Mouse (Mus musculus) adrenal gland, postnatal 25 days (tissue): Measurements from ENCODE around the gene Prrt1. TPM values are rescaled to one million over a fixed set of nuclear protein-coding genes. Genes with fewer than 3 reads are reported as not detected.

Experiments used
- DNase-seq: peaks from one replicate; pipeline ENCODE4 v3.0.0; 2021; ENCODE audit warnings: mixed read lengths
- total RNA-seq: library from RNA; stranded (reverse); gene quantifications from 2 replicates; pipeline ENCODE4 v1.2.3, GENCODE M21; 2021

Prrt1 gene
- total RNA-seq, 1 experiment from 2014 or later = 13.5 TPM

DNA sequence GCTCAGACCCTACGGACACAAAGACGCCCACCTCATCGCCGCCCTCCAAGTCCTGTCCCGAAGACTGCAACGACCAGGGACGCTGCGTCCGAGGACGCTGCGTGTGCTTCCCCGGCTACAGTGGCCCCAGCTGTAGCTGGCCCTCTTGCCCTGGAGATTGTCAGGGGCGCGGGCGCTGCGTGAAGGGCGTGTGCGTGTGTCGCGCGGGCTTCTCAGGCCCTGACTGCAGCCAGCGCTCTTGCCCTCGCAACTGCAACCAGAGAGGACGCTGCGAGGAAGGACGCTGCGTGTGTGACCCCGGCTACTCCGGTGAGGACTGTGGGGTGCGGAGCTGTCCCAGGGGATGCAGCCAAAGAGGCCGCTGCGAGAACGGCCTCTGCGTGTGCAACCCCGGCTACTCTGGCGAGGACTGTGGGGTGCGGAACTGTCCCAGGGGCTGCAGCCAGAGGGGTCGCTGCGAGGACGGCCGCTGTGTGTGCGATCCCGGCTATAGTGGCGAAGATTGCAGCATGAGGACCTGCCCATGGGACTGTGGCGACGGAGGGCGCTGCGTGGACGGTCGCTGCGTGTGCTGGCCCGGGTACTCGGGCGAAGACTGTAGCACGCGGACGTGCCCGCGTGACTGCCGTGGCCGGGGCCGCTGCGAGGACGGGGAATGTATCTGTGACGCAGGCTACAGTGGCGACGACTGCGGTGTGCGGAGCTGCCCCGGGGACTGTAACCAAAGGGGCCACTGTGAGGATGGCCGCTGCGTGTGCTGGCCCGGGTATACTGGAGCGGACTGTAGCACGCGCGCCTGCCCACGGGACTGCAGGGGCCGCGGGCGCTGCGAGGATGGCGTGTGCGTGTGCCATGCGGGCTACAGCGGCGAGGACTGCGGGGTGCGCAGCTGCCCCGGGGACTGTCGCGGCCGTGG, 42.1 kb downstream of the Prrt1 start:
- DNase-seq = no peak

DNA sequence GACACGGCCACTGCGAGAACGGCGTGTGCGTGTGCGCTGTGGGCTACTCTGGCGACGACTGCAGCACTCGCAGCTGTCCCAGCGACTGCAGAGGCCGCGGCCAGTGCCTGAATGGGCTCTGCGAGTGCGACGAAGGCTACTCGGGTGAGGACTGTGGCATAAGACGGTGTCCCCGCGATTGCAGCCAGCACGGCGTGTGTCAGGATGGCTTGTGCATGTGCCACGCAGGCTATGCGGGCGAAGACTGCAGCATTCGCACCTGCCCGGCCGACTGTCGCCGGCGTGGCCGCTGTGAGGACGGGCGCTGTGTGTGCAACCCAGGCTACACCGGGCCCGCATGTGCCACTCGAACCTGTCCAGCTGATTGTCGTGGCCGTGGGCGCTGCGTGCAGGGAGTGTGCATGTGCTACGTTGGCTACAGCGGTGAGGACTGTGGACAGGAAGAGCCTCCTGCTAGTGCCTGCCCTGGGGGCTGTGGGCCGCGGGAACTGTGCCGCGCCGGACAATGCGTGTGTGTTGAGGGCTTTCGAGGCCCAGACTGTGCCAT, 43.0 kb downstream of the Prrt1 start:
- no peak for DNase-seq

DNA sequence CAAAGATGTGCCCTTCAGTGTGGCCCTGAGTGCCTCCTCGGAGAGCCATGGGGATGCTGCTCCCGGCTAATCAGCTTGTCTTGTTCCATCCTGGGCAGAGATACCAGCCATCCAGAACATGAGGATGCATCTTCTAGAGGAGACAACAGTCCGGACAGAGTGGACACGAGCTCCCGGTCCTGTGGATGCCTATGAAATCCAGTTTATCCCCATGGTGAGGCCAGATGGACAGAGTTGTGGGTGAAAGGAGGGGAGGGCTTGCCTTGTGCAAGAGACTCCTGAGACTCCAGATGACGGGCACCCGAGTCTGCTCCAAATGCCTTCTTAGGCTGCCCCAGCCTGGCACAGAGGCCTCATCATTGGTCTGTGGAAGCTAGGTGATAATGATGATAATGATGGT, 43.8 kb downstream of the Prrt1 start:
- DNase-seq = no peak

- no peak for DNase-seq
Observed at GRCm38 (mm10) chr17:34674524-34675204, 45.3 kb downstream of the Prrt1 start.

GRCm38 (mm10) chr17:34675205-34676092, 46.1 kb downstream of the Prrt1 start:
- DNase-seq = no peak

- DNase-seq = no peak
Observed at GRCm38 (mm10) chr17:34676093-34676460, 46.7 kb downstream of the Prrt1 start.

GRCm38 (mm10) chr17:34676671-34677070, 47.3 kb downstream of the Prrt1 start:
- no peak for DNase-seq

DNA sequence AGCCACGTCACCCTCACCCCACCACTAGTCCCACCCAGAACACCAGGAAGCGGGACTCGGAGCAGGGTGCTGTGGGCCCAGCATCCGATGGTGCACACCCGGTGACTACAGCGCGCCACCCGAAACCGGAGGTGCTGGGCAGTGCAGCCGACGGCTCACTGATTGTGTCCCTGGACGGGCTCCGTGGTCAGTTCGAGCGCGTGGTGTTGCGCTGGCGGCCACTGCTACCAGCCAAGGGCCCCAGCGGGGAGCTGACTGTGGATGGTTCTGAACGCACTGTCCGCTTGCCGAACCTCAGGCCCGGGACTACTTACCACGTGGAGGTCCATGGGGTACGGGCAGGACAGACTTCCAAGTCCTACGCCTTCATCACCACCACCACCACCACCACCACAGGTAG, 50.9 kb downstream of the Prrt1 start:
- DNase-seq = no peak

DNA sequence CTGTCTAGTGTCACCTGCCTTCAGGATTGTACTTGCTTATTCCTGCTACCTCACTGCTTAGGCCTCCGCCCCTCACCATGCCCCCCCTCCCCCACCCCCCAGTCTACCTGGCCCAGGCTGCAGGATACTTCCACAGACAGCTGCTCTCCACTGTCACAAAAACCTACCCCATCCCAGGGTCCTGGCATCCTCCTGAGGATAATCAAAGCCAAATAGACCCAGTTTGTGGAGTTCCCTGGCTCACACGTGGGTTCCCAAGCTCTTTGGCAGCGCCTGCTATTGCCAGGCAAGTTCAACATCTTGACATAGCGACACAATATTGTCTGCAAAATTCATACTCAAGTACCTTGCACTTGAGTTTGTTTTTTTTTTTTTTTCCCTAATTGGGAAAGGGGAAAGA, 51.3 kb downstream of the Prrt1 start:
- DNase-seq = no peak

- peak; percentile 71 for DNase-seq
Observed at GRCm38 (mm10) chr17:34681132-34681571, 51.8 kb downstream of the Prrt1 start.

DNA sequence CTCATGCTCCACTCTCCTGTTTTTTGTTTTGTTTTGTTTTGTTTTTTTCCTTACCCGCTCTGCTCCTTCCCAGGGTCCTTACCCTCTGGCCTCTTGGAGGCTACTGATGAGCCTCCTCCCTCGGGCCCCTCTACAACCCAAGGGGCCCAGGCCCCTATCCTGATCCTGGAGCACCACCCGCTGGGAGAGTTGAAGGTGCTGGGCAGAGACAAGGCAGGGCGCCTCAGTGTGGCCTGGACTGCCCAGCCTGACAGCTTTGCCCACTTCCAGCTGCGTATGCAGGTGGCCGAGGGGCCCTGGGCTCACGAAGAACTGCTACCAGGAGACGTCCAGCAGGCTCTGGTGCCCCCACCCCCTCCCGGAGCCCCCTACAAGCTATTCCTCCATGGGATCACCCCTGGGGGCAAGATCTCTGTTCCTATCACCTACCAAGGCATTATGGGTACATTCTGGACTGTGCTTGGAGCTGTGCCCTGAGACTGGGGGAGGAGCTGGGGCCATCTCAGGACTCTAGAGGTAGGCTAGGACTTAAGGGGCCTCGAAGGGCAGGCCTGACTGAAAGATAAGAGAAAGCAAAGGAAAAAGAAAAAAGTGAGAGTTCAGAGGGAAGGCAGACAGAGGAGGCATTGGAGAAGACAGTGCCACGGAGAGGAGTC, 52.7 kb downstream of the Prrt1 start:
- DNase-seq = no peak

Other genes starting within 250 kb of the Prrt1 start
- 1.7 and 3.4 TPM in 2 replicates for gene BC051142, start 230.7 kb upstream of the Prrt1 start, total RNA-seq
- gene Btnl4, start 152.2 kb upstream of the Prrt1 start, total RNA-seq = not detected in 2 replicates
- not detected in 2 replicates for gene Btnl6, start 112.2 kb upstream of the Prrt1 start, total RNA-seq
- 27.8 and 29.5 TPM in 2 replicates for gene Notch4, start 65.3 kb upstream of the Prrt1 start, total RNA-seq
- gene Gpsm3, start 39.7 kb upstream of the Prrt1 start, total RNA-seq = 4.6 and 4.9 TPM in 2 replicates
- gene Pbx2, start 38.3 kb upstream of the Prrt1 start, total RNA-seq = 36.4 and 51.6 TPM in 2 replicates
- 0.57 and 1.5 TPM in 2 replicates for gene Ager, start 31.7 kb upstream of the Prrt1 start, total RNA-seq
- 79.3 and 91.3 TPM in 2 replicates for gene Rnf5, start 25.8 kb upstream of the Prrt1 start, total RNA-seq
- gene Agpat1, start 25.3 kb upstream of the Prrt1 start, total RNA-seq = 105 and 122 TPM in 2 replicates
- 3.0 and 3.8 TPM in 2 replicates for gene Egfl8, start 13.6 kb upstream of the Prrt1 start, total RNA-seq
- gene Ppt2, start 1.0 kb upstream of the Prrt1 start, total RNA-seq = 56.9 and 61.1 TPM in 2 replicates
- 13.4 TPM in 2 replicates for gene Fkbpl, start 15.2 kb downstream of the Prrt1 start, total RNA-seq
- 50.4 and 52.5 TPM in 2 replicates for gene Atf6b, start 17.6 kb downstream of the Prrt1 start, total RNA-seq
- 23.7 and 25.4 TPM in 2 replicates for gene Tnxb, start 41.0 kb downstream of the Prrt1 start, total RNA-seq
- 134 and 138 TPM in 2 replicates for gene C4b, start 114.3 kb downstream of the Prrt1 start, total RNA-seq
- gene Cyp21a1, start 175.0 kb downstream of the Prrt1 start, total RNA-seq = 6,026 and 7,512 TPM in 2 replicates
- 45.1 and 45.5 TPM in 2 replicates for gene Stk19, start 207.4 kb downstream of the Prrt1 start, total RNA-seq
- 54.8 and 65.0 TPM in 2 replicates for gene Dxo, start 207.5 kb downstream of the Prrt1 start, total RNA-seq
- 69.2 and 79.3 TPM in 2 replicates for gene Skiv2l, start 220.7 kb downstream of the Prrt1 start, total RNA-seq
- 57.9 and 61.6 TPM in 2 replicates for gene Nelfe, start 220.9 kb downstream of the Prrt1 start, total RNA-seq
- gene Cfb, start 233.0 kb downstream of the Prrt1 start, total RNA-seq = 6.5 and 18.6 TPM in 2 replicates
- gene Zbtb12, start 249.9 kb downstream of the Prrt1 start, total RNA-seq = 15.0 and 22.5 TPM in 2 replicates